7 mouse cellular contexts compared by ENCODE assay signal in the genomic region with DNA sequence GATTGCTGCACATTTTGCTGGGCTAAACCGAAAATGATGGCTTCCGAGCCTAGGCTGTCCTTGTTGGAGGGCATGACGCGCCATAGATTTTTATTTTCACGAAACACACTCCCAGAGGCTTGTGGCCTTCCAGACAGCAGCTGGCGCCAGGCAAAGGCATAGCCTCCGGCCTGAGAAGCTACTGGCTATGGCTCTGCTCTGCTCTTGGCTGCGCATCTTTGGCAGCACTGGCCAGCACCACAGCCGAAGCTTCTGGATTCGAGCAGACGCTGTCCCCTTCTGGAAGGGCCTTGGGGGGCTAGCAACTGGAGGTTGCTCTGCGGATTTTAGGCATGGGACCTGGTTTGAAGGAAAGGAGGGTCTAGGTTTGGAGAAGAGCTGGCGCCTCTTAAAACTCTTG. TPM values are rescaled to one million over a fixed set of nuclear protein-coding genes. Genes with fewer than 3 reads are reported as not detected.
DNase-seq lines count a peak whose midpoint lies in the region; ATAC-seq and TF ChIP-seq lines count a peak whose summit lies in the region.

No protein-coding gene starts in this region.

- no peak overlapping the region for H3K27ac ChIP-seq in liver, postnatal 0 days (ENCODE audit: low read depth)
- H3K27ac ChIP-seq in forebrain, embryonic 13.5 days = no peak overlapping the region
- H3K27ac ChIP-seq in neural tube, embryonic 12.5 days = no peak overlapping the region

- H3K9me3 ChIP-seq in liver, postnatal 0 days (ENCODE audit: low read length) = no peaks in the 10 kb centered on the region
- no peaks in the 10 kb centered on the region for H3K9me3 ChIP-seq in forebrain, embryonic 13.5 days (replicated peaks)
- no peaks in the 10 kb centered on the region for H3K9me3 ChIP-seq in neural tube, embryonic 12.5 days

- DNase-seq in liver, postnatal 0 days = no peak
- no peak for DNase-seq in liver
- peak; percentile 23 to 46 for DNase-seq in layer of hippocampus, postnatal 14 days (ENCODE audit: low spot score in 2 of 2)
- DNase-seq in T-cell, adult 2 months (ENCODE audit: low spot score) = no peak
- no peak for DNase-seq in thymus, postnatal 36 days

- TF ChIP-seq CTCF in liver, postnatal 0 days (IDR thresholded peaks at IDR 0.05; ENCODE audit: low read depth) = no peak

- no peak for ATAC-seq in liver, postnatal 0 days
- 0 out of 2 replicates have a peak, but pooled peaks have one; percentile 14 for ATAC-seq in forebrain, embryonic 13.5 days
- peak; percentile 26; the same call in 1 of the 2 replicates for ATAC-seq in neural tube, embryonic 12.5 days (ENCODE audit: low FRiP score, low read depth)

- 26% methylated on average over 13 of the region's 13 CpGs for WGBS in liver, postnatal 0 days (ENCODE audit: insufficient replicate concordance)
- WGBS in forebrain, embryonic 13.5 days = 17% methylated on average over 13 of the region's 13 CpGs
- 13% methylated on average over 13 of the region's 13 CpGs for WGBS in neural tube, embryonic 12.5 days

- H3K4me2 ChIP-seq in liver, postnatal 0 days (ENCODE audit: low read depth, low read length) = peak overlapping the region; percentile 62; the same call in 1 of the 2 replicates
- peak overlapping the region; percentile 97 for H3K4me2 ChIP-seq in forebrain, embryonic 13.5 days
- peak overlapping the region; percentile 94 for H3K4me2 ChIP-seq in neural tube, embryonic 12.5 days (replicated peaks)

- TF ChIP-seq EP300 in liver, postnatal 0 days (IDR thresholded peaks at IDR 0.05; ENCODE audit: low read depth) = no peak

- H3K27me3 ChIP-seq in liver, postnatal 0 days (ENCODE audit: insufficient read depth, low read length) = peaks cover 30% of the 10 kb centered on the region
- peaks cover 23% of the 10 kb centered on the region for H3K27me3 ChIP-seq in forebrain, embryonic 13.5 days
- H3K27me3 ChIP-seq in neural tube, embryonic 12.5 days (replicated peaks) = no peaks in the 10 kb centered on the region

- no peaks in the 10 kb centered on the region for H3K4me1 ChIP-seq in liver, postnatal 0 days (ENCODE audit: insufficient read depth)
- H3K4me1 ChIP-seq in forebrain, embryonic 13.5 days = peaks cover 24% of the 10 kb centered on the region
- H3K4me1 ChIP-seq in neural tube, embryonic 12.5 days = peaks cover 10% of the 10 kb centered on the region

- H3K4me3 ChIP-seq in liver, postnatal 0 days (ENCODE audit: low read depth, low read length) = no peak overlapping the region
- peak overlapping the region; percentile 63 for H3K4me3 ChIP-seq in forebrain, embryonic 13.5 days
- no peak overlapping the region for H3K4me3 ChIP-seq in neural tube, embryonic 12.5 days

- H3K9ac ChIP-seq in liver, postnatal 0 days (replicated peaks) = no peak overlapping the region
- no peak overlapping the region; the same call in 1 of the 2 replicates for H3K9ac ChIP-seq in forebrain, embryonic 13.5 days
- no peak overlapping the region for H3K9ac ChIP-seq in neural tube, embryonic 12.5 days

- no peaks in the 10 kb centered on the region for H3K36me3 ChIP-seq in liver, postnatal 0 days (replicated peaks; ENCODE audit: insufficient read depth, low read length)
- H3K36me3 ChIP-seq in forebrain, embryonic 13.5 days (ENCODE audit: poor library complexity, severe bottlenecking) = no peaks in the 10 kb centered on the region
- no peaks in the 10 kb centered on the region for H3K36me3 ChIP-seq in neural tube, embryonic 12.5 days

RNA-seq across cellular contexts. Expression of a gene that starts 0.3 kb away (rescaled TPM):
- 0.69 and 0.76 TPM in 2 replicates for polyA plus RNA-seq in liver, postnatal 0 days (2015; fragmentation: Nextera tagmentation; extraction: Ambion mirVana)
- 5.2 and 9.5 TPM in 2 replicates for polyA plus RNA-seq in forebrain, embryonic 13.5 days (2015; fragmentation: Nextera tagmentation; extraction: Ambion mirVana)
- total RNA-seq in layer of hippocampus, postnatal 14 days (2021) = 10 to 100 TPM; 27.4 to 27.7 TPM
- polyA plus RNA-seq in neural tube, embryonic 12.5 days (2016; fragmentation: Nextera tagmentation; extraction: Ambion mirVana) = 4.9 and 6.5 TPM in 2 replicates

Comparison
In these comparisons a context has a peak if more than half of its experiments do, and no peak if none do; other contexts are left out.
1. DNase-seq: peak in layer of hippocampus, postnatal 14 days (2 of 2); none in liver, postnatal 0 days (single experiment), liver (single experiment), T-cell, adult 2 months (single experiment) and thymus, postnatal 36 days (0 of 2).
2. Peak in every context shown above with its lines, with median percentiles within 50 percentile points of each other: H3K4me2 ChIP-seq.